Mouse (Mus musculus): ENCODE results near the gene Cnih3. TPM values are rescaled to one million over a fixed set of nuclear protein-coding genes. Genes with fewer than 3 reads are reported as not detected.

Gene Cnih3
- 0.14 and 0.32 TPM in 2 replicates for polyA plus RNA-seq (2015; fragmentation: Nextera tagmentation; extraction: Ambion mirVana)

DNA sequence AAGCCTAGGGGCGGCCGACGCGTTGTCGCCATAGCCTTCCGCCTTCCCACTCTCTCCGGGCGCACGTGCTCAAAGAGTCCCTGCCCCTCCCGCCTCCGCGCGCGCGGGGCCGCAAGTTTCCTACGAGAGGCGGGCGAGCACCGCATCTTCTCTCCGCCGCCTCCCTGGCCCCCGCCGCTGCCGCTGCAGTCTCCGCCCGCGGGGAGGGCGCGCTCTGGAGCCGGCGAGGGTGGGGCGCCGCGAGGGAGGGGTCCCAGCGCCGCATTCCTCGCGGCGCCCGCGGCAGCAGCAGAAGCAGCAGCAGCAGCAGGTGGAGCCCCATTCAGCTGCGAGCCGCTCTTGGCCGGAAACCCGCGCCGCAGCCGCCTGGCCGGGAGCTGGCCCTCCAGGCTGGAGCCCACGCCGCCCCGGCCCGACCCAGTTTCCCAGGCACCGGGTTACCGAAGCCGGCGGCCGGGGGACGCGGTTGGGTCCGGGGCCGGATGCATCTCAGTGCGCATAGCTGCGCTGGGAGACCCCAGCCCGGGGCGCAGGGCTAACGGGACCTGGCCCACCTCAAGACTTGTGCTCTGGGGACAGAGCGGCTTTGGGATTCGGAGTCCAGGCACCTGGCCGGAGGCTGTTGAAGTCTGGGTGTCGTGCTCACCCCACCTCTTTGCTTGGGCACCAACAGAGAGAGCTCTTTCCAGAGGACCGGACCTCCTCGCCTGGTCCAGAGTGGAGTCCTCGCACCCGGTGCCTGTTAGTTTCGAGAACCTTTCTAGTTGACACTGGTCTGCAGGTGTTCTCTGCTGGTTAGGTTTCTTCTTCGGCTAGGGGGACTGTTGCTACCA, at the start of gene Cnih3:
Cnih3 (plus strand) TSS at position 262 of the 833 bp plus-strand sequence.

Other genes starting within 250 kb of the Cnih3 start
- 10.6 and 19.0 TPM in 2 replicates for gene Nvl, start 208.4 kb upstream of the Cnih3 start, polyA plus RNA-seq (2015; fragmentation: Nextera tagmentation; extraction: Ambion mirVana)
- 121 and 132 TPM in 2 replicates for gene Cnih4, start 207.9 kb upstream of the Cnih3 start, polyA plus RNA-seq (2015; fragmentation: Nextera tagmentation; extraction: Ambion mirVana)
- gene Wdr26, start 140.6 kb upstream of the Cnih3 start, polyA plus RNA-seq (2015; fragmentation: Nextera tagmentation; extraction: Ambion mirVana) = 33.1 and 42.3 TPM in 2 replicates
- gene Ccdc121, start 158.8 kb downstream of the Cnih3 start, polyA plus RNA-seq (2015; fragmentation: Nextera tagmentation; extraction: Ambion mirVana) = 0.11 TPM in 1 of 2 replicates, not detected in the other
- gene Dnah14, start 223.9 kb downstream of the Cnih3 start, polyA plus RNA-seq (2015; fragmentation: Nextera tagmentation; extraction: Ambion mirVana) = 0.46 and 0.65 TPM in 2 replicates

Measured in adrenal gland, postnatal 0 days (tissue).